Mouse (Mus musculus): ENCODE measurements around the gene Bad.
A peak's percentile ranks its signal among the peaks of the same experiment; 100 is the strongest.

The Bad gene

GRCm38 (mm10) chr19:6914540-6914939, 27.1 kb upstream of the Bad start:
- DNase-seq (ENCODE audit: low spot score in 2 of 2): no peak

GRCm38 (mm10) chr19:6915276-6915675, 26.4 kb upstream of the Bad start:
- no peak for DNase-seq (ENCODE audit: low spot score in 2 of 2)

DNA sequence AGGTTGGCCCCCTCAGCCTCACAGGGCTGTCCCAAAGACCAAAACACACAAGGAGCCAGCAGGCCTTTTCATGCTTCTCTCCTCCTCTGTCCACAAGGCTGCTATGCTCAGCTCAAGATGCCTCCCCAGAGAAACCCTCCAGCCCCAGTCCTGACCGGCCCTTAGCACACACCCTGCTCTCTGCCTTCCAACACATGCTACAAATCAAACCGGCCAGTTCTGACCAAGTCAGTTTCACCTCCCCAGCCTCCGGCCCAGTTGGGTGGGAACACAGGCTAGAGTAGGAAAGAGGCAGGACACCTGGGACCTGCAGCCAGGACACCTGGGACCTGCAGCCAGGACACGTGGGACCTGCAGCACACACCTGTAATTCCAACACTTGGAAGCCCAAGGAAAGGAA, 25.2 kb upstream of the Bad start:
- DNase-seq (ENCODE audit: low spot score in 2 of 2): no peak

DNA sequence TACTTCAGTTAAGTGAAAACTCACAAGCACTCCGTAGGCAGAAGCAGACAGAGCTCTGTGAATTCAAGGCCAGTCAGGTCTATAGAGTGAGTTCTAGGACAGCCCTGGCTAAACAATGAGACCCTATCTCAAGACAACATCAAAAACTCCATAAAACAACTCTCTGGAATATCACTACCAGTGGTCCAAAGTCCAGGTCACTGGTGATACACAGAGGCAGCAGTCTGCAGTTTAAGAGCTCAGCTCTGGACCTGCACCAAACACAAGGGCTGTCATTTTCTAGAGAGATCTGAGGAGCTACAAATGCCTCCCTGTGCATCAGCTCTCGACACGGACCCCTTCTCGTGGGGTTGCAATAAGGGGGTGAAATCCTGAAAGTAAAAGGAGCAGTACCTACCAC, 23.3 kb upstream of the Bad start:
- no peak for DNase-seq (ENCODE audit: low spot score in 2 of 2)

GRCm38 (mm10) chr19:6919431-6919830, 22.2 kb upstream of the Bad start:
- DNase-seq (ENCODE audit: low spot score in 2 of 2): no peak

DNA sequence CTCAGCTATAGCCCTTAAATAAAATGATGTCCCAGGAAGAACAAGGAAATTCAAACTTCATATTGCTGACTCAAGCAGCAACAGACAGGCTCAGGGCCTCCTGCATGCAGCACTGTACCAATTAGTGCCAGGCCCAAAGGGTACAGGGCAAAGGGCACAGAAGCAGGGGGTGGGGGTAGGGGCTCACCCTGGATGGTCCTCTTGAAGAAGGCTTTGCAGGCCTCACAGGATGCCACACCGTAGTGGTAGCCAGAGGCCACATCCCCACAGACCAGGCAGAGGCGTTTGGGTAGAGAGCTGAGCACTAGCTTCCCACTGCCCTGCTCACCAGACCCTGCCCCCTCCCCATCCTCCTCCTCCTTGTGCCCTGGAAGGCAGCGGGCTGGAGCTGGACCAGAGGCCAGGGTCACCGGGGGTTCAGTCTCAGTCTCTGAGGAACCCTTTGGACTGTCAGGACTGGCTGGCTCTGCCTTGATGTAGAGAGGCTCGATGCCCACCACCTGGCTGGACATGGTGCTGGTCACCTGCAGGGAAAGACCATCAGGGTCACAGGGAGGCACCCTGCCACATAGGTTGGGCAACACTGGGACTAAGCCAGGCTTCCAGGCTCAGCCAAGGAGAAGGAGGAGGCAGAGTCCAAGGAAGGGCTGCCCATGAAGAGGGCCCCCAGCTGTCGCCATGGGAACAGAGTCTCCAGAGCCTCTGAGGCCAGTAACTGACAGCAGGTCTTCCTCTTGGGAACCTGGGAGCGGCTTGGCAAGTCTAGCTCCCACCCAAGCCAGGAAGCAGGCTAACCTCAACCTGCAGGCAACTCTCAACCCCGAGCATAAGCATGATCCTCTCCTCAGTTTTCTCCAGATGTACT, 21.6 kb upstream of the Bad start:
- DNase-seq (ENCODE audit: low spot score in 2 of 2): peak in 1 of 2 experiments; percentile 74

DNA sequence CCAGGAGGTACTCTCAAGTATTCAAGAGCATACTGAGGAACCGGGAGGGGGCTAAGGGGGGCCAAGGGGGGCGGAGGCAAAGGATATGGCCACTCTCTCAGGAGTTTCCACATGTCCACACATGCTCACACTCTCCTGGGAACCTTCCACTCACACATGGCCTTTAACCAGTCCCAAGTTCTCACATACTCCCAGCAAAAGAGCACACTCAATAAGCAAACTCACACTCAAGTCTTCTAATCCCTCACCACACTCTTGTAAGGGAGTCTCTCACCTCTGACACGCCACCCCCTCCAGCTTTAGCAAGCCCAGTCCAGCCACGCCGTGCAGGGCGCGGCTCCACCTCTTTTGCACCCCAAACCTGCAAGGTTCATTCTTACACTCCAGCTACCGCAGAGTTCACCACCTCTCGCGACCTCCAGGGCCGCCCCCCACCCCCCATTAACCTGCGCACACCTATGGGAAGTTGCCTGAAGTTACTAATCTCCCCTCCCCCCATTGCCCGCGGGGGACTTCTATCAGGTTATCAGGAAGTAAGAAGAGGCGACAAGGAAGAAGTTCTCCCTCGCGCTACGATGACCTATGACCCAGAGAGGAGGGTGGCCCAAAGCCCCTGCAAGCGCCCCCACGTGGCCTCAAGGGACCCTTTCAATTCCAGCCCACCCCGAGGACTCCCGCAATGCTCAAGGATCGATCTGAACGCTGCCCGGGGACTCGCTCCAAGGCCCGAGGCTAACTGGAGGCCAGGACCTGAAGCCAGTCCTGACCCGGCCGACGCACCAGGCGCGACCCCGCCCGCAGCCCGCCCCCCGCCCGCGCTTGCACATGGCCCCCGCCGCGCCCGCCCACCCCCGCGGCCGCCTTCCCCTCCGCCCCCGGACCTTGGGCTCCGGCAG, 20.7 kb upstream of the Bad start:
- peak; percentile 73 to 81 for DNase-seq (ENCODE audit: low spot score in 2 of 2)

GRCm38 (mm10) chr19:6921647-6922567, 19.8 kb upstream of the Bad start, which contains the start of gene Esrra:
Gene Esrra, minus strand, starts transcription at chr19:6921813.
- peak; percentile 100 for DNase-seq (ENCODE audit: low spot score in 2 of 2)

DNA sequence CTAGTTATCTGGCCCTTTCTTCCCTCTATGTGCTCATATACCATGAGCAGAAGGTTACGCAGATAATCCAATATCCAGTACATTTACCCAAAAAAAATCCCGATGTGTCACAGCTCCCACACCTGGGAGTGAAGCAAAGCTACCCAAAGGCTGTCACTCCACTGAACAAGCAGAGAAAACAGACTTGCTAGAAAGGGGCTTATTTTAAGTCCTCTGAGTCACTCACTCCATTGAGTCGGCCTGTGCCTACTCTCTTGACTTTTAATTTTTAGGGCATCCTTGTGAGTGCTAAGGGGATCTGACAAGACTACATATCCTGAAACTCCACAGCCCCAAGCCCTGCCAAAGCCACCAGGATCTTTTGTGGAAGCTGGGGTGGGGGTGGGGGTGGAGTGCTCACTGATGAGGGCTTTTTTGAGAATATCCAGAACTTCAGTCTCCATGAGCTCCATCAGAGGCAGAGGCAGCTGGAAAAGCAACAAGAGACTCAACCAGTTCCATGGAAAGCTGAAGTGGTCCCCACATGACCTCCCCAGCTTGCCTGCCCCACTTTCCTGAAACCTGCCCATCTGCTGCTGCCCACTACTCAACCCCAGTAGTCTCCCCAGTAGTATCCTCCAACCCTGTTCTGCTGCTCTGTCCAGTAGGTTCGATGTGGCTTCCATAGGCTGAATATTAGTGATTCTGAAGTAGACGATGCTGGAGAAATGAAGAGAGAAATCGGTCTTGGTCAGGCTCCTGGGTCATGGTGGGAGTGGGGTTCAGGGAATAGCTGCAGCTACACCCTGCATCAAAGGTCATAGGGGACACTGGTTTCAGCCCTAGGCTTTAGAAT, 18.5 kb upstream of the Bad start:
- DNase-seq (ENCODE audit: low spot score in 2 of 2): no peak

- DNase-seq (ENCODE audit: low spot score in 2 of 2): peak; percentile 86 to 92
These were observed 17.0 kb upstream of the Bad start for GRCm38 (mm10) chr19:6924461-6925306.

DNA sequence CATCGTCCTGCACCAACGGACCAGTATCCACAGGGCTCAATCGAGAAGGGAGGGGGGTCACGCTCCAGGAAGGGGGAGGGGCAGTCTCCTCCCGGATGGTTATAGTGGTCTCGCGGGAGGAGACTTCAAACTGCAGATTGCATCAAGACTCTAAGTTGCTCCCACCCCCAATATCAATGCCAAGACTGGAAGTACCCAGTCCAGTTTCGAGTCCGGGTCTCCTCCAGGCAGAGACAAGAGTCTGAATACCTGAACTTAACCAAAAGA, 16.4 kb upstream of the Bad start, which contains the start of gene Catsperz:
Gene Catsperz, minus strand, starts transcription at position 74 of the 267 bp plus-strand sequence.
- DNase-seq (ENCODE audit: low spot score in 2 of 2): no peak

- DNase-seq (ENCODE audit: low spot score in 2 of 2): no peak
These were observed 15.9 kb upstream of the Bad start for GRCm38 (mm10) chr19:6925611-6926329.

DNA sequence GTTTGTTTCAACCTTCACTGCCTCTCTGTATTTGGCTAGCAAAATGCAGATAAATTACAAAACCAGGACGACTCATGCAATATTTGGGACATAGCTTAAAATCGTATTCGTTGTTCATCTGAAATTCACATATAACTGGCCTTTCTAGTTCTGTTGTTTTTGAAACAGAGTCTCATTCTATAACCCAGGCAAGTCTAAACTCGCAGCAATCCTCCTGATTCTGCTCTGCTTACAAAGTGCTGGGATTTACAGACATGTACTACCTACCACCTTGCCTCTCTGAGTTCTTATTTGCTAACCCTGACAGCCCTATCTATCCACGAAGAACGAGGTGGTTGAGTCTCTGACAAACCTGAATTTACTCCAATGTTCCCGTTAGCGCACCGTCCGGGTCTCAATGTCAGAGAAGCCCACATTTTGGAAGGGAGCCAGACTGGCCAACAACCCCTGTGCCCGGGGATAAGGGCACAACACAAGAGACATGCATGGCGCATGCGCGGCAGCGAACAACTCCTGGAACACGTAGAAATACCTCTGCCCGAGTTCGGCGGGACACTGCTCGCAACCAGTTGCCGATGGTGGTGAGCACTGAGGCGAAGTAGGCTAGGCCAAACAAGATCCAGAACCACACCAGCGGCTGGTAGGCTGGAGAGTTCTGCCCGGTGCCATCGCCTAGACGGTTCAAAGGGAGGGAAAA, 15.0 kb upstream of the Bad start:
- DNase-seq (ENCODE audit: low spot score in 2 of 2): peak; percentile 36 to 45

GRCm38 (mm10) chr19:6928080-6928479, 13.6 kb upstream of the Bad start:
- DNase-seq (ENCODE audit: low spot score in 2 of 2): no peak

DNA sequence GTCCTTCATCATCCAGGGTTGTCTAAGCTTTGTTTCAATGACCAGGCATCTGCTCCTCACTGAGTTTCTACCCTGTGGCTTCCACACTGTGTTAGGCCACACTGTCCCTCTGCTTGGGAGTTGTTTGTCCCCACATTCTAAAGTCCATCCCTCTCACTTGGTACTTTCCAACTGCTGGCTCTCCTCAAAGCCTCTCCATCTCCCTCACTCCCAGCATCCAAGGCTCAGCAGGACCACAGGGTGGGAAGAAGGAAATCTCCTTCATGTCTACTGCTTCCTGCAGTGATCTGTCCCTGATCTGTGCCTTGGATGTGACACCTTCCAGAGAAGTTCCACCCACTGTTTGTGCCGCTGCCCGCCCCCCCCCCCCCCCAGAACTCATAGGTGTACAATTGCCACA, 10.7 kb upstream of the Bad start:
- DNase-seq (ENCODE audit: low spot score in 2 of 2): no peak

DNA sequence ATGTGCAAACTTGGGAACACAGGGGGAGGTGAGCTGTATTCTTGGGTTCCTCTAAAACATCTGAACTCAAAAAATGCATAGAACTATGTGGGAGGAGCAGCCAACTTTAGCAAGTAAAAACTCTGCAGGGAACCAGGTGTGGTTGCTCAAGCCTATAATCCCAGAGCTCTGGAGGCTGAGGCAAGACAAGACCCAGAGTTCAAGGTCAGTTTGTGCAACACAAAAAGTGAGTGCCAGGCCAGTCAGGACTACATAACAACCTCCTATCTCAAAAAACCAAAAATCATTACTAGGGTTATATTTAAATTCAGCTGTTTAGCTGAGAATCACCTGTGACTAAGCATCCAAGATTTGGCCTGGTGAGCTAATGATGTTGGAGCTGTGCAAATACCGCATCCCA, 9.6 kb upstream of the Bad start:
- no peak for DNase-seq (ENCODE audit: low spot score in 2 of 2)

DNA sequence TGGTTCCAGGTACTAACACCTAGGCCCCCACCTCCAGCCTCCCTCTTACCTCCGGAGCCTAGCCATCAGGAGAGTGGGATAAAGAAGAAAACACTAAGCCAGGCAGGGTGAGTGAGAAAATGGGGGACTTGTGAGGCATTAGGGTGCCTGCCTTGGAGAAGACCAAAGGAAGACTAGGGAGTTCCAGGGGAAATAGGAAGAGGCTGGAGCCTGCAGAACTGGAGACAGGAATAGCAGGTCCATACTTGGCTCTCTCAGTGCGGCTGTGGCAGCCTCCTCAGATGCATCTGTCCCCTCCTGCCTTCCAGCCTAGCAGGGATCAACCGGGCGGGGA, 8.6 kb upstream of the Bad start:
- peak in 1 of 2 experiments; percentile 49 for DNase-seq (ENCODE audit: low spot score in 2 of 2)

- peak; percentile 73 to 84 for DNase-seq (ENCODE audit: low spot score in 2 of 2)
These were observed 8.0 kb upstream of the Bad start for GRCm38 (mm10) chr19:6933436-6934194.
